Mouse (Mus musculus): ENCODE results near the gene Zzef1. TPM values are rescaled to one million over a fixed set of nuclear protein-coding genes. Genes with fewer than 3 reads are reported as not detected.

Gene Zzef1
- polyA plus RNA-seq, 2 experiments, result 4.4 to 5.1 TPM

DNA sequence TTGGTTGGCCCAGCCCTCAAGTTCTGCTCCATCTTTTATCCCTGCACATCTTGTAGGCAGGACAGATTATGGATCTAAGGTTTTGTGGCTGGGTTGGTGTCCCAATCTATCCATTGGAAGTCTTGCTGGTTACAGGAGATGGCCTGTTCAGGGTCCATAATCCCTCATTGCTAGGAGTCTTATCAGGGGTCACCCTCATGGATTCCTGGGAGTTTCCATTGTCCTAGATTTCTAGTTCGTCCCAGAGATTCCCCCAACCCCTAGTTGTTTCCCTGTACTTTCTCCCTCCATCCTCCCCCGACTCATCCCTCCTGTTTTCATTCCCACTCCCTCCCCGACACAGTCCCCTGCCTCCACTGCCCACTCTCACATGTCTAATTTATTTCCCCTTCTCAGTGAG is 58.2 kb downstream of the Zzef1 start:
- Histone ChIP-seq H3K27ac (no peak overlapping the region), H3K27me3 (ENCODE audit: control insufficient read depth, insufficient read depth, low read length) (no peaks in the 10 kb centered on the region), H3K9me3 (ENCODE audit: control insufficient read depth, low read length) (no peaks in the 10 kb centered on the region), H3K4me2 (ENCODE audit: low read depth) (no peak overlapping the region), H3K4me3 (ENCODE audit: insufficient read depth in 1 of 2, low read depth in 2 of 2, low read length in 2 of 2) (no peak overlapping the region), H3K9ac (replicated peaks) (no peak overlapping the region), H3K36me3 (replicated peaks; ENCODE audit: control insufficient read depth, insufficient read depth, low read depth) (peaks cover 17% of the 10 kb centered on the region), H3K4me1 (replicated peaks; ENCODE audit: control insufficient read depth in 2 of 2, insufficient read depth in 2 of 2, low read length in 1 of 2) (no peaks in the 10 kb centered on the region)
- WGBS (ENCODE audit: insufficient replicate concordance), result 77% methylated on average over 3 of the region's 3 CpGs
- no peak for DNase-seq (ENCODE audit: low read depth in 3 of 3, low spot score in 3 of 3)
- no peak for ATAC-seq (ENCODE audit: insufficient read depth)
- TF ChIP-seq CTCF (IDR thresholded peaks at IDR 0.05; ENCODE audit: low read depth), result no peak
- no peak for TF ChIP-seq EP300 (IDR thresholded peaks at IDR 0.05; ENCODE audit: low read depth)

DNA sequence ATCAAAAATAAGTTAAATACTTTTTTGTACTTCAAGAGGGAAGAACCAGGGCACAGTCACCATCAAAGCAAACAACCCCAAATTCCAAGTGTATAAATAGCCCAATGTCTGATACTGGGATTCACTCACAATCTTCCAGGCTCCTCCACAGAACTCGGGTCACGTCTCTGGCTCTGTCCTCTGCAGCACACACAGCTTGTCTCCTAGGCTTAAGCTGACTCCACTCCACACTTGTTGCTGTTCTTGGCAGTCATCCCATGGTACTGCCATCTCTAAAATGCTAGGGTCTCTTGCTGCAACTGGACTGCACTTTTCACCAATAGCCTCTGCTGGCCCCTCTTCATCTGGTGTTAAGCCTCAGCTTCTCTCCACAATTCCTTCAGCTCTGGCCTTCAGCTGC is 60.7 kb downstream of the Zzef1 start:
- H3K36me3 ChIP-seq (replicated peaks; ENCODE audit: control insufficient read depth, insufficient read depth, low read depth), result peaks cover 13% of the 10 kb centered on the region
- no peaks in the 10 kb centered on the region for H3K9me3 ChIP-seq (ENCODE audit: control insufficient read depth, low read length)
- H3K4me1 ChIP-seq (replicated peaks; ENCODE audit: control insufficient read depth in 2 of 2, insufficient read depth in 2 of 2, low read length in 1 of 2), result no peaks in the 10 kb centered on the region
- no peaks in the 10 kb centered on the region for H3K27me3 ChIP-seq (ENCODE audit: control insufficient read depth, insufficient read depth, low read length)
- no peak overlapping the region for H3K9ac ChIP-seq (replicated peaks)
- TF ChIP-seq EP300 (IDR thresholded peaks at IDR 0.05; ENCODE audit: low read depth) (no peak), CTCF (IDR thresholded peaks at IDR 0.05; ENCODE audit: low read depth) (no peak)
- DNase-seq (ENCODE audit: low read depth in 3 of 3, low spot score in 3 of 3) (no peak), ATAC-seq (ENCODE audit: insufficient read depth) (no peak)
- WGBS (ENCODE audit: insufficient replicate concordance), result 78% methylated on average over 2 of the region's 2 CpGs
- no peak overlapping the region for H3K4me3 ChIP-seq (ENCODE audit: insufficient read depth in 1 of 2, low read depth in 2 of 2, low read length in 2 of 2)
- H3K27ac ChIP-seq, result no peak overlapping the region
- no peak overlapping the region for H3K4me2 ChIP-seq (ENCODE audit: low read depth)

DNA sequence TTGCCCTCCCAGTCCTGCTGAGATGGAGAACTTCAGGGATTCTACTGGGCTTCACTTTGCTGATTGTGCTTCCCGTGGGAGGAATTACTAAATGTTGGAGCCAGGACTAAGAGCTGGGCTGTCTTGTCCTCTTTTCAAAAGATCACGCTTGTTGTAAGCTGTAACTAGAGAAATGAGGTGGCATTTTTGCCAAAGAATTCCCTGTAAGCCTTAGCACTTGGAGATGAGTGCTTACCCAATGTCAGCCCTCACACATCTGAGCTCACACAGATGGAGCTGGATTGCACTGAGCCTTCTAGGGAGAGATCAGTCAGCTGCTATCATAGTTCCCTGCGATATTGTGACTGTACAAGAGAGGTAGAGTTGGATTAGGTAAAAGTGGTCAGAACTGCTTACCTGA is 65.2 kb downstream of the Zzef1 start:
- H3K27ac ChIP-seq, result no peak overlapping the region
- H3K36me3 ChIP-seq (replicated peaks; ENCODE audit: control insufficient read depth, insufficient read depth, low read depth), result peaks cover 19% of the 10 kb centered on the region
- H3K4me1 ChIP-seq (replicated peaks; ENCODE audit: control insufficient read depth in 2 of 2, insufficient read depth in 2 of 2, low read length in 1 of 2), result no peaks in the 10 kb centered on the region
- WGBS (ENCODE audit: insufficient replicate concordance), result 71% methylated on average over 3 of the region's 3 CpGs
- no peak overlapping the region for H3K4me2 ChIP-seq (ENCODE audit: low read depth)
- ATAC-seq (ENCODE audit: insufficient read depth) (no peak), DNase-seq (ENCODE audit: low read depth in 3 of 3, low spot score in 3 of 3) (no peak)
- no peaks in the 10 kb centered on the region for H3K27me3 ChIP-seq (ENCODE audit: control insufficient read depth, insufficient read depth, low read length)
- H3K9me3 ChIP-seq (ENCODE audit: control insufficient read depth, low read length), result no peaks in the 10 kb centered on the region
- H3K9ac ChIP-seq (replicated peaks), result no peak overlapping the region
- H3K4me3 ChIP-seq (ENCODE audit: insufficient read depth in 1 of 2, low read depth in 2 of 2, low read length in 2 of 2), result no peak overlapping the region
- no peak for TF ChIP-seq CTCF (IDR thresholded peaks at IDR 0.05; ENCODE audit: low read depth)

DNA sequence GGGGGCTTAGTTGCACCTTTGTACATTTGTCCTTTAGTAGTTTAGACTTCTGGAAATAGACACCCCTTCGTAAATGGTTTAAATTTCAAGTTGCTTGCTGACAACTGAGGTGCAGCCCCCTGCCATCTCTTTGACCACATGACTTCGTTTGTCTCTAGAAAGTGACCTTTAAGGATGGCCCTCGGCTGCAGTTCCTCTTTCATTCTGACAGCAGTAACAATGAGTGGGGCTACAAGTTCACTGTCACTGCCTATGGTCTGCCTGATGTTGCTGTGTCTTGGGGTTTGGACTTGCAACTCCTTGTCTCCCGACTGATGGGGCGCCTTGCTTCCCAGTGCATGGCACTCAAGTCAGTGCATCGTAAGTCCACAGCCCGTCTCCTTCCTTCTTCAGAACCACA is 70.4 kb downstream of the Zzef1 start:
- ATAC-seq (ENCODE audit: insufficient read depth), result no peak
- no peak for DNase-seq (ENCODE audit: low read depth in 3 of 3, low spot score in 3 of 3)
- 69% methylated on average over 7 of the region's 7 CpGs for WGBS (ENCODE audit: insufficient replicate concordance)
- Histone ChIP-seq H3K9me3 (ENCODE audit: control insufficient read depth, low read length) (no peaks in the 10 kb centered on the region), H3K27ac (no peak overlapping the region), H3K4me3 (ENCODE audit: insufficient read depth in 1 of 2, low read depth in 2 of 2, low read length in 2 of 2) (no peak overlapping the region), H3K9ac (replicated peaks) (no peak overlapping the region), H3K4me1 (replicated peaks; ENCODE audit: control insufficient read depth in 2 of 2, insufficient read depth in 2 of 2, low read length in 1 of 2) (no peaks in the 10 kb centered on the region), H3K36me3 (replicated peaks; ENCODE audit: control insufficient read depth, insufficient read depth, low read depth) (peaks cover 24% of the 10 kb centered on the region), H3K4me2 (ENCODE audit: low read depth) (no peak overlapping the region), H3K27me3 (ENCODE audit: control insufficient read depth, insufficient read depth, low read length) (no peaks in the 10 kb centered on the region)
- TF ChIP-seq EP300 (IDR thresholded peaks at IDR 0.05; ENCODE audit: low read depth) (no peak), CTCF (IDR thresholded peaks at IDR 0.05; ENCODE audit: low read depth) (no peak)

DNA sequence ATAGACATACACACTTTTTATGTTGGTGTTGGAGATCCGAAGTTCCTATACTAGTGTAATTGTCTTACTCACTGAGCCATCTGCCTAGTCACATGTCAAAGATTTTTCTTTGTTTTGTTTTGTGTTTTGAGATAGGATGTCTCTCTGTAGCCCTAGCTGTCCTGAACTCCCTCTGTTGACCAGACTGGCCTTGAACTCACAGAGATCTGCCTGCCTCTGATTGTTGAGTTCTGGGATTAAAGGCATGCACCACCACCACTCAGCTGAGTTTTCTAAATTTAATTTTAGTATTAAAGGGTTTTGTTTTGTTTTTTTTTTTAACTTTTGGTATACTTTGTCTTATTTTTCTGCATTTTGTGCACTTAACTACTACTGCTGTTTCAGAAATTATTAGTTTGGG is 76.0 kb downstream of the Zzef1 start:
- DNase-seq (ENCODE audit: low read depth in 3 of 3, low spot score in 3 of 3), result no peak
- TF ChIP-seq CTCF (IDR thresholded peaks at IDR 0.05; ENCODE audit: low read depth) (no peak), EP300 (IDR thresholded peaks at IDR 0.05; ENCODE audit: low read depth) (no peak)
- H3K9ac ChIP-seq (replicated peaks), result no peak overlapping the region
- H3K4me3 ChIP-seq (ENCODE audit: insufficient read depth in 1 of 2, low read depth in 2 of 2, low read length in 2 of 2), result no peak overlapping the region
- peaks cover 25% of the 10 kb centered on the region for H3K36me3 ChIP-seq (replicated peaks; ENCODE audit: control insufficient read depth, insufficient read depth, low read depth)
- no peaks in the 10 kb centered on the region for H3K9me3 ChIP-seq (ENCODE audit: control insufficient read depth, low read length)
- ATAC-seq (ENCODE audit: insufficient read depth), result no peak
- WGBS (ENCODE audit: insufficient replicate concordance), result 70% methylated on average over 1 of the region's 1 CpGs
- no peak overlapping the region for H3K27ac ChIP-seq
- H3K4me1 ChIP-seq (replicated peaks; ENCODE audit: control insufficient read depth in 2 of 2, insufficient read depth in 2 of 2, low read length in 1 of 2), result no peaks in the 10 kb centered on the region
- no peaks in the 10 kb centered on the region for H3K27me3 ChIP-seq (ENCODE audit: control insufficient read depth, insufficient read depth, low read length)
- H3K4me2 ChIP-seq (ENCODE audit: low read depth), result no peak overlapping the region

Data from liver, embryonic 14.5 days (tissue).